Mouse (Mus musculus) embryonic facial prominence, embryonic 14.5 days (tissue): ENCODE data around the gene Ogfod3. TPM values are rescaled to one million over a fixed set of nuclear protein-coding genes. Genes with fewer than 3 reads are reported as not detected.

Experiments
- ATAC-seq: fragments of 200-750 bp; cut with Nextera tagmentation; 2 replicates; pipeline ENCODE4 v1.8.0; 2017; ENCODE audit warnings: low read depth, moderate number of reproducible peaks, moderate TSS enrichment
- DNase-seq: peaks from one replicate; pipeline ENCODE4 v3.0.0-alpha.2; 2015; ENCODE audit warnings: low spot score
- H3K27ac ChIP-seq: fragments of 300-500 bp; sonication (generic); replicated peaks from 2 replicates; pipeline ENCODE4 v1.5.1; 2014; ENCODE audit warnings: low read depth, mild to moderate bottlenecking, low read length, moderate library complexity
- H3K27me3 ChIP-seq: fragments of 300-500 bp; sonication (generic); replicated peaks from 2 replicates; pipeline ENCODE4 v1.6.1; 2014; ENCODE audit warnings: low read length; ENCODE audit not compliant: control insufficient read depth, insufficient read depth
- H3K36me3 ChIP-seq: fragments of 300-500 bp; sonication (generic); 2 replicates; pipeline ENCODE4 v1.6.1; 2014; ENCODE audit warnings: low read length, mixed read lengths; ENCODE audit not compliant: control insufficient read depth, insufficient read depth
- H3K4me1 ChIP-seq: fragments of 300-500 bp; sonication (generic); 2 replicates; pipeline ENCODE4 v1.6.1; 2014; ENCODE audit warnings: antibody characterized with exemption, low read length; ENCODE audit not compliant: control insufficient read depth, insufficient read depth
- H3K4me2 ChIP-seq: fragments of 300-500 bp; sonication (generic); 2 replicates; pipeline ENCODE4 v1.6.1; 2014; ENCODE audit warnings: low read depth, mild to moderate bottlenecking, low read length, moderate library complexity, mixed read lengths
- H3K4me3 ChIP-seq: fragments of 300-500 bp; sonication (generic); 2 replicates; pipeline ENCODE4 v1.5.1; 2014; ENCODE audit warnings: low read depth, mild to moderate bottlenecking, low read length
- H3K9ac ChIP-seq: fragments of 300-500 bp; sonication (generic); 2 replicates; pipeline ENCODE4 v1.6.1; 2014; ENCODE audit warnings: low read depth, mild to moderate bottlenecking, low read length, moderate library complexity, mixed read lengths
- H3K9me3 ChIP-seq: fragments of 300-500 bp; sonication (generic); 2 replicates; pipeline ENCODE4 v1.6.1; 2016; ENCODE audit warnings: low read length; ENCODE audit not compliant: control insufficient read depth
- WGBS: fragments of 180-500 bp; shearing (Covaris S2); extraction: QIAGEN DNeasy Blood & Tissue Kit; methylation state at CpG from one replicate; pipeline ENCODE4 v1.1.7; 2014; 5-methylcytosine and 5-hydroxymethylcytosine counted together
- polyA plus RNA-seq: library from polyadenylated mRNA; unstranded; fragments of >200 nt; fragmentation: Nextera tagmentation; extraction: Ambion mirVana; gene quantifications from 2 replicates; pipeline ENCODE4 v1.2.1, GENCODE M21; 2014

The Ogfod3 gene
- polyA plus RNA-seq, 1 experiment from 2014 or later = 25.4 TPM

- H3K36me3 ChIP-seq = peaks cover 8% of the 10 kb centered on the region
- no peak overlapping the region for H3K27ac ChIP-seq
- ATAC-seq (no peak), DNase-seq (peak; percentile 40)
- WGBS = 52% methylated on average over 4 of the region's 4 CpGs
- H3K4me2 ChIP-seq = no peak overlapping the region
- peaks cover 25% of the 10 kb centered on the region for H3K4me1 ChIP-seq
- no peak overlapping the region for H3K9ac ChIP-seq
- H3K27me3 ChIP-seq = no peaks in the 10 kb centered on the region
- no peaks in the 10 kb centered on the region for H3K9me3 ChIP-seq
- no peak overlapping the region for H3K4me3 ChIP-seq
Observed at GRCm38 (mm10) chr11:121231628-121232291, 27.2 kb upstream of the Ogfod3 start.

- no peak overlapping the region for H3K27ac ChIP-seq
- peaks cover 22% of the 10 kb centered on the region for H3K4me1 ChIP-seq
- H3K36me3 ChIP-seq = peaks cover 13% of the 10 kb centered on the region
- 78% methylated on average over 4 of the region's 4 CpGs for WGBS
- H3K9me3 ChIP-seq = no peaks in the 10 kb centered on the region
- DNase-seq (no peak), ATAC-seq (no peak)
- no peak overlapping the region for H3K4me3 ChIP-seq
- no peak overlapping the region for H3K9ac ChIP-seq
- no peak overlapping the region for H3K4me2 ChIP-seq
- no peaks in the 10 kb centered on the region for H3K27me3 ChIP-seq
Observed at GRCm38 (mm10) chr11:121231191-121231590, 26.7 kb upstream of the Ogfod3 start.

- DNase-seq = peak; percentile 93
- Histone ChIP-seq H3K27ac (peak within 1 kb of the TSS; percentile 84), H3K27me3 (no peaks in the 10 kb centered on the region), H3K4me1 (peaks cover 17% of the 10 kb centered on the region), H3K9me3 (no peaks in the 10 kb centered on the region), H3K9ac (peak within 1 kb of the TSS; percentile 84), H3K36me3 (peaks cover 35% of the 10 kb centered on the region), H3K4me3 (peak within 1 kb of the TSS; percentile 78), H3K4me2 (peak within 1 kb of the TSS; percentile 85)
- ATAC-seq = peak; percentile 92
- WGBS = under 1% methylated on average over 23 of the region's 23 CpGs
Observed at GRCm38 (mm10) chr11:121229018-121229439, 24.5 kb upstream of the Ogfod3 start, which contains the start of gene Cybc1. Gene Cybc1 (minus strand): TSS chr11:121229322.

- DNase-seq (peak; percentile 32), ATAC-seq (no peak; the same call in 1 of the 2 replicates)
- 23% methylated on average over 21 of the region's 21 CpGs for WGBS
- H3K27ac ChIP-seq = peak overlapping the region; percentile 84
- H3K4me3 ChIP-seq = peak overlapping the region; percentile 78
- H3K9ac ChIP-seq = peak overlapping the region; percentile 84
- no peaks in the 10 kb centered on the region for H3K27me3 ChIP-seq
- H3K36me3 ChIP-seq = peaks cover 41% of the 10 kb centered on the region
- no peaks in the 10 kb centered on the region for H3K9me3 ChIP-seq
- H3K4me1 ChIP-seq = peaks cover 17% of the 10 kb centered on the region
- peak overlapping the region; percentile 85 for H3K4me2 ChIP-seq
Observed at GRCm38 (mm10) chr11:121228129-121229017, 23.9 kb upstream of the Ogfod3 start.

- WGBS = 91% methylated on average over 6 of the region's 6 CpGs
- ATAC-seq (no peak), DNase-seq (no peak)
Observed at GRCm38 (mm10) chr11:121221321-121222010, 17.0 kb upstream of the Ogfod3 start.

GRCm38 (mm10) chr11:121220771-121221170 lies 16.3 kb upstream of the Ogfod3 start:
- 86% methylated on average over 5 of the region's 5 CpGs for WGBS
- H3K9me3 ChIP-seq = no peaks in the 10 kb centered on the region
- no peak for ATAC-seq

More at GRCm38 (mm10) chr11:121221321-121222010, 17.0 kb upstream of the Ogfod3 start:
- peaks cover 90% of the 10 kb centered on the region for H3K36me3 ChIP-seq
- H3K4me3 ChIP-seq = no peak overlapping the region
- H3K27ac ChIP-seq = no peak overlapping the region
- no peak overlapping the region for H3K4me2 ChIP-seq
- no peaks in the 10 kb centered on the region for H3K9me3 ChIP-seq
- no peaks in the 10 kb centered on the region for H3K4me1 ChIP-seq
- H3K9ac ChIP-seq = no peak overlapping the region
- no peaks in the 10 kb centered on the region for H3K27me3 ChIP-seq

GRCm38 (mm10) chr11:121219776-121220175 lies 15.3 kb upstream of the Ogfod3 start:
- ATAC-seq = no peak
- 90% methylated on average over 11 of the region's 11 CpGs for WGBS
- no peak overlapping the region for H3K4me3 ChIP-seq

More at GRCm38 (mm10) chr11:121220771-121221170, 16.3 kb upstream of the Ogfod3 start:
- H3K36me3 ChIP-seq = peaks cover 88% of the 10 kb centered on the region
- no peak overlapping the region for H3K4me3 ChIP-seq
- no peak overlapping the region for H3K4me2 ChIP-seq
- no peaks in the 10 kb centered on the region for H3K27me3 ChIP-seq
- no peak for DNase-seq
- no peak overlapping the region for H3K9ac ChIP-seq
- no peaks in the 10 kb centered on the region for H3K4me1 ChIP-seq
- no peak overlapping the region for H3K27ac ChIP-seq

GRCm38 (mm10) chr11:121216831-121217230 lies 12.3 kb upstream of the Ogfod3 start:
- no peak for ATAC-seq
- H3K9ac ChIP-seq = no peak overlapping the region
- no peaks in the 10 kb centered on the region for H3K9me3 ChIP-seq
- no peak overlapping the region for H3K27ac ChIP-seq
- H3K4me3 ChIP-seq = no peak overlapping the region
- H3K27me3 ChIP-seq = no peaks in the 10 kb centered on the region
- WGBS = 92% methylated on average over 3 of the region's 3 CpGs
- H3K36me3 ChIP-seq = peaks cover 65% of the 10 kb centered on the region
- no peaks in the 10 kb centered on the region for H3K4me1 ChIP-seq
- DNase-seq = no peak
- H3K4me2 ChIP-seq = no peak overlapping the region

More at GRCm38 (mm10) chr11:121219776-121220175, 15.3 kb upstream of the Ogfod3 start:
- Histone ChIP-seq H3K4me1 (no peaks in the 10 kb centered on the region), H3K27me3 (no peaks in the 10 kb centered on the region), H3K9me3 (no peaks in the 10 kb centered on the region), H3K36me3 (peaks cover 78% of the 10 kb centered on the region), H3K27ac (no peak overlapping the region), H3K9ac (no peak overlapping the region), H3K4me2 (no peak overlapping the region)
- DNase-seq = no peak
